Mouse (Mus musculus): Measurements from ENCODE around the gene Klf13.

Klf13 gene

GRCm38 (mm10) chr7:63925413-63926360 lies 13.0 kb downstream of the Klf13 start:
- peak; percentile 73 to 87 for DNase-seq

GRCm38 (mm10) chr7:63924747-63925412 lies 13.8 kb downstream of the Klf13 start:
- DNase-seq, result peak; percentile 93 to 94

GRCm38 (mm10) chr7:63924151-63924550 lies 14.6 kb downstream of the Klf13 start:
- peak in 1 of 2 experiments; percentile 23 for DNase-seq

- DNase-seq, result peak in 1 of 2 experiments; percentile 6
Observed at GRCm38 (mm10) chr7:63922975-63923374, 15.7 kb downstream of the Klf13 start.

- no peak for DNase-seq
Observed at GRCm38 (mm10) chr7:63922571-63922970, 16.1 kb downstream of the Klf13 start.

DNA sequence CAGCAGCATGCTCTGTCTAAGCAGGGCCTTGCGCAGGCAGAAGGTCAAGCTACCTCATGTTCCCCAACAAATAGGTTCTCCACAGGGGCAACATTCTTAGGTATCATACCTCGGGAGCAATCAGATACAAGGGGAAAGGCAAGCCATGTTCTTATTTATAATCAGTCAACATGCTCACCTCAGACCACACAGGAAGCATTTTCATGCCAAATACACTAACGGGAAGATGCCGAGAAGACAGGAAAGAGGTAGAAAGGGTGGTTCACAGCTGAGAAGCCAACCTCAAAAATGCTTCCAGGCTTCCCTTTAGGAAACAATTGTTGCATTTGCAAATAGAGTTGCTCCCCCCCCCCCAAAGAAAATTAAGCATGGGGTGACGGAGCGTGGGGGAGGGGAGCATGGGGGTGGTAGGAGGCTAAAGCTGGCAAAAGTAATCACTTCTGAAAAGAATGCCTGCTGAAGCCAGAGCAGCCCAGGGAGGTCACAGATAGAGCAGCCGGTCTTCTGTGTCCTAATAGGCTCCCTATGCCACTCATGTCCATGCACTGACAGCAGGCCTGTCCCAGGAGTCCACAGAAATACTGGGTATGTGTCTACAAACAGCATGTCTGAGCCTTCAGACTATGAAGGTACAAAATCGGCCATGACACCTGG lies 16.7 kb downstream of the Klf13 start:
- DNase-seq, result peak in 1 of 2 experiments; percentile 40

GRCm38 (mm10) chr7:63918771-63919768 lies 19.6 kb downstream of the Klf13 start:
- DNase-seq, result peak in 1 of 2 experiments; percentile 58

GRCm38 (mm10) chr7:63917693-63918092 lies 21.0 kb downstream of the Klf13 start:
- DNase-seq, result peak; percentile 95 to 98

DNA sequence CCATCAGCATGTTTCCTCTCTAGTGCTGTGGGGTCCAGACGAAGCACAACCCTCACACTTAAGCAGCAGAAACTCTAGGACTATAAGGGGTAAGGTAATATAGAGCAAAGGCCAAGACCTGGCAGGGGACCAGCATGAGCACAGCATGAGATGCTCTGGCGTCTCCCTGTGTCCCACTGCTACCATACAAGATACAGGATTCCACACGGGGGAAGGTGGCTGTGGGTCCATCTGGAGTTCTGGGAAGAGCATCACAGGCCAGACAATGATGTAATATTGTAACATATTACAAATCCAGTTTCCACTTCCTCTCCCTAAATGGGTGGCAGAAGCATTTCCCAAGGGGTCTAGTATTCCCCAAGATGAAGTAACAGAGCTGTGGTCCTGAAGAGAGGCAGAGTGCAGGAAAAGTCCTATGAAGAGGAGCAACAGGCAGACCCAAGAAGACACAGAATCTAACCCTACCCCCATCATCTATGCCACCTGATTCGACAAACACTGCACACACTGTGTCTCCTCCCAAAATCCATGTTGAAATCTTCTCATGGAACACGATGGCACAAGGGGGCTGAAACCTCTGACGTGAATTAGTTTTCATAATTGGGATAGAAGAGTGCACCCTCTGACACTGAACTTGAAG lies 22.3 kb downstream of the Klf13 start, which contains the start of gene E030018B13Rik:
Gene E030018B13Rik, plus strand, starts transcription at position 590 of the 640 bp plus-strand sequence.
- DNase-seq, result no peak

GRCm38 (mm10) chr7:63914891-63915290 lies 23.8 kb downstream of the Klf13 start:
- no peak for DNase-seq

GRCm38 (mm10) chr7:63913724-63914692 lies 24.7 kb downstream of the Klf13 start:
- DNase-seq, result peak; percentile 39 to 71

DNA sequence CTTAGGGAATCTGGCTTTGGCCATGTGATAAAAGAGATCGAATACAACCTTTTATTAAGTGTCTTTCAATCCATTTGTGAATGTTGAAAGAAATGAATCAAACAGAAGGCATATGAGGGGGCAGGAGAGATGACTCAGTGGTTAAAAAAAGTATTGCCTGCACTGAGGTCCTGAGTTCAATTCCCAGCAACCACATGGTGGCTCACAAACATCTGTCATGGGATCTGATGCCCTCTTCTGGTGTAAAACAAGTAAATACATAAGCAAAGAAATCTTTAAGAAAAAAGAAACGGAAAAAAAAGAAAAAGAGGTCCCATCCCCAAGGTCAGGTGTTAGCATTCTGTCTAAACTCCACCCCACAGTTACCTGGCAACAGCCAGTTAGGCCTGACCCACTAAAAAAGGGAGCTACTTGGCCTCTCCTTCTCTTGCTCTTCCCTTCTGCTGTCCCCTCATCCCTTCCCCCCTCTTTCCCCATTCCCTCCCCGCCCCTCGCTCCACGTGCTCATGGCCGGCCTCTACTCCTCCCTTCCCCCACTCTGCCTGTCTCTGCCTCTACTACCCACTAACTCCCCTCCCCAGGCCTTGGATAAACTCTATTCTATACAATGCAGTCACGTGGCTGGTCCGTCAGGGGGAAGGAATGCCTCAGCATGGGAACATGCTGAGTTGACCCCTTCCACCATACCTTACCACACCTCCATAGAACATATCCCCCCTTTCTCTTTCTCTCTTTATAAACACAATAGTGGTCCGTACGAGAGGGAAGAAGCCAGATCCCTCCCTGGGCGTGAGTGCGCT lies 25.6 kb downstream of the Klf13 start:
- no peak for DNase-seq

DNA sequence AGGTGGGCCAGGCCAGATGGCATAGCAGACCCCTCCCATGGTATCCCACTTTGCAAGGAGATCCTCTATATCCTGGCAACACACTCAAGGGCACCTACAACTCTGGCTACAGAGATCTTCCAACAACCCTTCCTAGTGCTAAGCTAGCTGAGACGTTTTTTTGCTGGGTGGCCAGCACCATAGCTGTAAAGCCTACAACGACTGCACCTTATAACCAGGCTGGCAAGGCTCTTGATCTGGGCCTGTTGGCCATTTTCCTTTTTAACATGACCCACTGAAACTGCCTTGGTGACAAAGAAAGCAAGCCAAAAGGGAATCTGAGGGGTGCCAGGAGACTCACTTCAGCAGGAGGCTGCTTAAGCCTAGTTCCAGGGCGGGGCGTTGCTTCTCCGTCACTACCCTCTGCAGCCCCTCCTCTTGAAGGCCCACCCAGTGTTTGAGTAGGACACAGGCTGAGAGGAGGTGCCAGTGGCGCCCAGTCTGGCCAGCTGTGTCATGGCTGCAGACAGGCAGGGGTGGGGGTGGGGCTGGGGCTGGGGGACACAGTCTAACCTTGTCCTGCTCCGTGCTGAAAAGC lies 26.4 kb downstream of the Klf13 start:
- DNase-seq, result peak in 1 of 2 experiments; percentile 49

DNA sequence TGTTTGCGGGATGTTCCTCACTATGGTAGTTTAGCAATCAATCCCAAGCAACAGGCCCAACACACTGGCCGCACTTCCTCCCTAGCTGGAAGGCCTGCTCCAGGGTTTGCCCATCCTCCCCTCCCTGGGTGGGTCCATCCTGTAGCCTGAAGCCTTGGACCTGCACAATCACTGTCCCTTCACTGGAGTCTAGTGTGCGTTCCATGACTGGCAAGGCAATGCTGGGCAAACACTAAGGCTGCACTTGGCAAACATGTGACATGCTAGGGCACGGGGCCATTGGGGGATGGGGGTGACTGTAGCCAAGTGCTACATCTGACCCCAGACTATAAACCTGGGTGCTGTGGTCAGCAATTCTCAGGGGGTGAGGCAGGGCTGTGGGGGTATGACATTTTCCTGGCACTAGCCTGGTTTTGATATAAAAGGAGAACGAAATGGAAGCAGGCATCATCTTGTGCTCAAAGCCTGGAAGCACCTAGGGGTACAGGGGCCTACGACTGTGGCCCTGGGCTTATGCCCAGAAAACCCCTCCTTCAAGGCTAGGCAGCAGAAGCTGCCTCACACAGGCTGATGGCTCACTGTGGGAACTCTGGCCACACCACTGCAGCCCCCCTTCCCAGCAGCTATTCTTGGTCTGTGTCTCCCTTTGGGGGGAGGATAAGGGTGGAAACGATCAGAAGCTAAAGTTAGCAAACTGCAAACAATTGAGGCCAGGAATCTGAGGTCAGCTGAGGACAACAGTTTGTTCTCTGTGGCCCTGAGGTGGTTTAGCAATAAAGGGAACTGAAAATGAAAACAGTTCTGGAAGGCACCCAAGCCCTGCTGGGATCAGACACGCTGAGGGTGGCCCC lies 27.1 kb downstream of the Klf13 start:
- peak; percentile 91 to 93 for DNase-seq

- DNase-seq, result peak in 1 of 2 experiments; percentile 56
Observed at GRCm38 (mm10) chr7:63910912-63911311, 27.8 kb downstream of the Klf13 start.

DNA sequence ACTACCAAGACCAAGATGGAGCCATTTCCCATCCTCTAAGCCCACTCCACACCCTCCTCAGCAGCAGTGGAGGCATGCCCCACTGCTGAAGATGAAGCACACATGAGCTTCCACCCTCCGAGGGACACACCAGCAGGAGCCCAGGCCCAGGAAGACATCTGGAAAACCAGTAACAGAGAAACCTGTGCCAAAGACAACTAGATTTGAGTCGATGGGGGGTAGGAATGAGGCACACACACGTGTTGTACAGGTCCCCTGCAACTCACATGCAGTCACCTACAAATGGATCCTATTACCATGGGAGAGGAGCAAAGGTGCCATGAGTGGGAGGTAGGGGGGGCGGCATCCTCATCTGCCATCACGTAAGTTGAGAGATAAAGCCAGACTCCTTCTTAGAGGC lies 28.5 kb downstream of the Klf13 start:
- no peak for DNase-seq

DNA sequence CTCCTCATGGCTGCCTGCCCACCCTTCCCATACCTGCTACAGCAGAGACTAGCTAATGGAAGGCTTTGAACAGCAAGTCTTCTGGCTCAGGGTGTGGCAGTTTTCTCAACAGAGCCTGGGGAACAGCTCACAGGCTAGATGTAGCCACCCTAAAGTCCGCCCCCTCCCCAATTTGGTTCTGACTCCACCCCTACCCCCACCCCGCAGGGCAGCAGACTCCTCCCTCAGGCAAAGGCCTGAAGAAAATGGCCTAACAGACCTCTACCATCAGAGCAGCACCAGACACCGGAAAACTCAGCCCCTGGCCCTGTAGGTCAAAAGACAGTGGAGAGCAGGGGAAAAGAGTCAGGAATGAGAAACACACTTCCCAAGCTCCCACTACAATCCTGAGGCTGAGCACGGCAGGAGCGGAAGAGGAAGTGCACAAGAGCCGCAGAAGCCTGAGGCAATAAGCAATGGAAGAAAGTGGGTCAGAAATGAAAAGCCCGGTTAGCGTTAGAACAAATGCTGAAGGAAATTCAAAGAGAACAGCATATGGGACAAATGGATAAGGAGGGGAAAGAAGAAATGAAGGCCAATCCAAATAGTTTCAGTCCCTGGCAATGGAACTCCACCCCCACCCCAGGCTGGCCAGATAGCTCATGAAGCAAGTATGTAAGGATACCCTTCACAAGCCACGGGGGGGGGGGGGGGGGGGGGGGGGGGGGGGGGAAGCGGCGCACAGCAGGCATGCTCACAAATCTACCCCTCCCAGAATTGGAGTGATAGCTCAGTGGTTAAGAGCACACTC lies 30.0 kb downstream of the Klf13 start:
- DNase-seq, result no peak

Measured in kidney, postnatal 36 days (tissue).